Mouse (Mus musculus): ENCODE measurements around the gene Hoxb5.

Gene Hoxb5

DNA sequence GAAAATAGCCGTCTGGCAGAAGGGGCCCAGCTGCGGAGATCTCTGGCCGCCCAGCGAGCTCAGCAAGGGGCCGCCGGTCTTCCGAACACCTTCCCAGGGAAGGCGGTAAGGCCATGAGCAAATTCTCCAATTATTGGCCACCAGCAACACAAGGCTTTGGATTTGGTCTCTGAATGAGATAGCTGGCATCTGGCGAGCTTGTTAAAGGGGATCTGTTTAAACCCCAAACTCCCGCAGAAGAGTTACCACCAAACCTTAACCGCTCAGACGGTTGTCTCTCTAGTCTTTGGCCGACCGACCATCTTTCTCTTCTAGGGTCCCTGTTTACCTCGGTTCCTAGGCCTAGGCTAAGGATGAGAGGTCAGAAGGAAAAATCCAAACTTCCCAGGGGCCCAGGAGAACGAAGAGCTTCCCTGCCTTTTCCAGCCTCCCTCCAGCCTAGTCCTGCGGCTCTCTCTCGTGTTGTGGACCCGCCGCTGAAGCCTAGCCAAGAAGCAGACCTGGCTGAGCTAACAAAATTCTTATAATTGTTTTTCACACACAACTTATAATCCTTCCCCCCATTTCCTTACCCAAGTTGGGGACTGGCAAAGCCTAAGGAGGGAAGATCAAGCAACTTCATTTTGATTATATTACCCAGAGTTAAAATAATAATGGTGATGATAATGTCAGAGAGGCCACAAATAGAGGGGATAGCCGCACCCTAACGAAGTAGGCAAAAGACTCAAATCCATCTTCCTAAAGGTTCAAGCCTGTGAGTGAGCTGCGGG, 570 bp upstream of the Hoxb5 start:
- no peak for DNase-seq (ENCODE audit: low read depth, low spot score)

- no peak for DNase-seq (ENCODE audit: low read depth, low spot score)
Measured at GRCm38 (mm10) chr11:96304381-96305195, 1.5 kb downstream of the Hoxb5 start.

- no peak for DNase-seq (ENCODE audit: low read depth, low spot score)
Measured at GRCm38 (mm10) chr11:96305505-96306182, 2.5 kb downstream of the Hoxb5 start.

- DNase-seq (ENCODE audit: low read depth, low spot score) = no peak
Measured at GRCm38 (mm10) chr11:96306183-96306907, 3.2 kb downstream of the Hoxb5 start.

GRCm38 (mm10) chr11:96306908-96307269, 3.8 kb downstream of the Hoxb5 start:
- DNase-seq (ENCODE audit: low read depth, low spot score) = no peak

- no peak for DNase-seq (ENCODE audit: low read depth, low spot score)
Measured at GRCm38 (mm10) chr11:96308763-96309162, 5.6 kb downstream of the Hoxb5 start.

GRCm38 (mm10) chr11:96309288-96309687, 6.2 kb downstream of the Hoxb5 start:
- no peak for DNase-seq (ENCODE audit: low read depth, low spot score)

- no peak for DNase-seq (ENCODE audit: low read depth, low spot score)
Measured at GRCm38 (mm10) chr11:96310183-96310938, 7.2 kb downstream of the Hoxb5 start.

DNA sequence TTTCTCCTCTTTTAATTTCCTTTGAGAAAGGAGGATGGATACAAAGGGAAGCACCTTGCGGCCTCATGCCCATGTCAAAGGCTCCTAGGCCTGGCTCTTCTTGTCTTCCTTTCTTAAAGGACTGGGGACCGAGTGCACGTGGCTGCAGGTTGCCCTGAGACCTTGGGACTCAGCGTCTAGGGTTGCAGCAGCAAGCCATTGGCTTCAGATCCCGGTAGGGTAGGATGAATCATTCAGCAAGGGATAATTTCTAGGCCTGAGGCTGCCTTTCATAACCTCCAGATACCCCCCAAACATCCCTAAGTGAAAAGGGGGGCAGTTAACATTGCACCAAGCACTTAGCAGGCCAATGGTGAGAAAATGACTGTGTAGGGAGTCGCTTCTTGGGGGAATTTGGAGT, 8.0 kb downstream of the Hoxb5 start:
- DNase-seq (ENCODE audit: low read depth, low spot score) = no peak

GRCm38 (mm10) chr11:96311520-96312417, 8.6 kb downstream of the Hoxb5 start:
- peak; percentile 26 for DNase-seq (ENCODE audit: low read depth, low spot score)

- DNase-seq (ENCODE audit: low read depth, low spot score) = no peak
Measured at GRCm38 (mm10) chr11:96313134-96313533, 10.0 kb downstream of the Hoxb5 start.

- DNase-seq (ENCODE audit: low read depth, low spot score) = no peak
Measured at GRCm38 (mm10) chr11:96313806-96314428, 10.8 kb downstream of the Hoxb5 start.

DNA sequence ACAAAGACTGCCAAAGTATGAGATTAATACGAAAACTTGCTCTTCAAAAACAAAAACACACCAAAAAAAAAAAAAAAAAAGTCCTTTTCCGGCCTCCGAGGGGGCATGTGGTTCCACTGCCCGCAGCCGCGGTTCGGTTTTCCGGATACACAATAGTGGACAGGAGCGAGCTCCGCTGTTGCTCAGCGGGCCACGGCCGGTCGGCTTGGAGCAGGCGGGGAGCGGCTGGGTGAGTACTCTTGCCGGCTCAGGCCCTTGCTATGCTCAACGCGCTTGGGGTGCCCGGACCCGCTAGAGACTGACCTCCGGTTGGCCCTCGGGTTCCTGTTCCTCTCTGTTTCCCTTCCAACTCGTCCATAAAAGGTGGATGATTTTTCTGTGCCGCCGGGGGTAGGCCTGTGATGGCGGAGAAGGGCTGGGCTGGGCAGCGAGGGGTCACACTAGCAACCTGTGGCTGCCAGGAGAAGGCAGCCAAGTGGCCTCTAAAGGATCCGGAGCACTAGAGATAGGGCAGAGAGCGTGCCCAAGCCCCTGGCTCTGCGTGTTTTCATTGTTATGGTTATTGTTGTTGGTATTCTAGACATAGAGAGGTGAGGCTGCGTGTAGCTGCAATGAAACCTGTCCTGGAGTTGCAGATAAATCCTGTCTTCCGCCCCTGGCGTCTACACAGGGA, 11.7 kb downstream of the Hoxb5 start:
- no peak for DNase-seq (ENCODE audit: low read depth, low spot score)

GRCm38 (mm10) chr11:96315344-96315681, 12.2 kb downstream of the Hoxb5 start:
- no peak for DNase-seq (ENCODE audit: low read depth, low spot score)

DNA sequence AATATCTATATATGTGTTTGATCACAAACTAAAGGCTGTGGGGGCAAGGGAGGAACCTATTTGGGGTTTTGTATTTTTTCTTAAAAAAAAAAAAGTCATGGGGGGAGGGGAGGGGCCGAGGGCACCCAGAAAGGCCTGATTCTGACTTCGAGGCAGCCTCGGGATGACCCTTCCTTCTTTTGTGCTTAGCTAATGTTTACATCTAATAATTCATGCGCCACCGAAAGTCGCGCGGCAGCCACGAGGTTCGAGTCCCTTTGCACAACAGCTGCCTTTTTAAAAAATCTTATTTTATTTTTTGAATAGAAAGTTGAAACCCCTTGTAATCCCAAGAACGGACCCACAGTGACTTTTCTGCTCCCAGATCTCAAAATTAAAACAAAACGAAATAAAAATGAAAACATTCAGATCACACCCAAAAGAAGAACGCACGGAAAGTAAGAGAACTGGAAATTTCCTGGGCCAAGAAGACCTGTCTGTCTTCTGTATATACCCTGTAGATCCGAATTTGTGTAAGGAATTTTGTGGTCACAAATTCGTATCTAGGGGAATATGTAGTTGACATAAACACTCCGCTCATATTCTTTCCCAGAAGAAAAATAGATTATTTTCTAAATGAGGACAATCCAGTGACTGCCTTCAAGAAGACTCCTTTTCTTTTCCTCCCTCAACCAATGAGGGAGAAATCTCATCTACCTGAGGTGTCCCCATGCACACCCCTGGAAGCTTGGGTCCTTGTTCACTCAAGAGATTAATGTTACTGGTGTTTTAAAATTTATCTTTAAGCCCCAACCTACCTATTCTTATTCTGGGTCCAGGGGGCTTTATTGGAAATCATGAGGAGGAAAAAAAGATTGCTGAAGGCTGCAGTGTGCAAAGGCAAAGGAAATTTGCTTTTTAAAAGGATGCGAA, 13.8 kb downstream of the Hoxb5 start:
- DNase-seq (ENCODE audit: low read depth, low spot score) = no peak

- DNase-seq (ENCODE audit: low read depth, low spot score) = no peak
Measured at GRCm38 (mm10) chr11:96317608-96318367, 14.7 kb downstream of the Hoxb5 start, which contains the start of gene Hoxb4. Hoxb4 (plus strand) TSS chr11:96318267.

All from brain, adult 2 months (tissue).